Mouse (Mus musculus): ENCODE measurements at regions not wholly inside any gene's neighbourhood (a gene's known extent, or its start where the extent isn't known, plus 50 kb on each side); places are given as distances from the start of the nearest gene placed in this dataset.

DNA sequence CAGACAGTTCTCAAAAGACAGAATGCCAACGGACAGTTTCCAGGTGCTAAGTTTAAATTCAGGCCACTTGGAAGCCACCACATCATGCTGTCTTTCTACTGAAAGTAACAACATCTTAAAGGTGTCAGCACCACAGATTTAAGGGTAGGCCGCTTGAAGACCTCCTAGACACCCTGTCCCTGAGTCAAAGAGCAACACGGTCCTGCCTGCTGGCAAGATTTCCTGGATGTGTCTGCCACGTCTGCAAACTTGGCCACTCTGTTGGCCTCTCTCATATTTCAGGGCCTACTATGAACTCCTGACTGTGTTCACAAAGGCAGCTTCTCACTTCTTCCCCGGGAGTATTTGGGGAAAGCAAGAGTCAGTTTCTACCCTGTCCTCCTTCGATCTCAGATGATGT is 194.7 kb upstream of the Esrrg start:
- DNase-seq = no peak

DNA sequence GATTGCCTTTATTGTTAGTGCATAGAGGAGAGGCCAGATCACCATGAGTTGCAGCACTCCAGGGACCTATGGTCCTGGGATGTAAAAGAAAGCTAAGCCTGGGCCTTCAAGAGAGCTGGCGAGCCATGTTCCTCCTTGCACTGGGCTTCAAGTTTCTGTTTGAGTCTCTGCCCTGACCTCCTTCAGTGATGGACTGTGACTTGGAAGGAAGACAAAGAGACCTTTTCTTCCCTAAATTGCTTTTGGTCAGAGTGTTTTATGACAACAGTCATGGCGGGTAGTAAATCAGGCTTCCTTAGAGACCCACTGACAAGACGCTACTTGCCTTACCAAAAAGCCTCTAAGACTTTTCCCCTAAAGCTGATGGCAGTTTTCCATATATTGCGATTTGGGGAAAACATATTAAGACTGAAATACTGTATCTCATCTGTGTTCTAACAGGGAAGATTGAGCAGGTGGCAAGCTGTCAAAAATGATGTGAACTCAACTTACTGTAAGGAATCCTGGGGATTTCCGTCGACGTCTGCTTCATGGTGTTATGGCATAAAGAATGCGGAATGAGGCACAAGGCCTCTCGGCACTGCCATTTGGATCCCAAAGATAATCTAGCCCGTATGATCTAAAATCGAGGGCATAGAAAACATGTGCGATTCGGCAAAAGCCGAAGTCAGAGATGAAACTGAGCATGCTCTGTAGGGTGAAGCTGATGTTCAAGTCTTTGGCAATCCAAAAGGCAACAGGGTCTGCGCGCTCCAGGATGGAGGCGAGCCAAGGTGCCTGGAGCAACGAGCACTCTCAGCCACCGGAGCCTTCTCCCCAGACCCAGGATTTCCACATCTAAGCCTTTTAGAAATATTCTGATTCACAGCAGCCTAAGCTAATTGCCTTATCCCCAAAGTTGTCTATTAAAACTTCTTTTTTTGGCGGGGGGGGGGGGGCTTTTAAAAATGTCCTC is 190.1 kb upstream of the Esrrg start:
- DNase-seq = no peak

DNA sequence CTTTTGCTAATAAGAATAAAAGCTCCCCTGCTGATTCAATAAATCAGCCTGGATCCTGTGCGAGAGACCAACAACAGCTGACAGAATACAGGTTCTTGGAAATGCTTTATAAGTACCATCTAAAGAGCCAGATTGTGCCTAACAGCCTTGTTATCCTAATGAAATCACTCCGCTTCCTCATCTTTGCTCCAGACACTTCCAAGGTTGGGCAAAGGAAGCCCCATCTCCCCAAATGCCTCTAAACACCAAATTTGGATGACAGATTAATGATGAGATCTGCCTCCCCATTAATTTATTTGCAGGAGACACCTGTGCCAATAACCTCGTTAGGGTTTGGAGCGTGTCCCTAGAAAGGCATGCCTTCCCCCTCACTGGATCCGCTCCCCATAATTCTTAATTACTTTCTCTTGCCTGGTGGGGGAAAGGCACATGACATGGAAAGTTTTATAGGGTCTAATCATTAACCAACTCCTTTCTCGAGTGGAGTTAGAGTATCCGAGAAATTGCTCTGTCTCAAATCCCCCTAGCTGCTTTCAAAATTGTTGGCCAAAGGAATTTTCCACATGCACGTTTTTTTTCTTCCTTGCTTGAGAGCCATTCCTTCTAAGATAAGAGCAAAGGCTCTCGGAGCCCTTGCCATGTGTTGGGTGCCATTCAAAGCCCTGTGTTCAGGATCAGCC is 179.9 kb upstream of the Esrrg start:
- DNase-seq = no peak

DNA sequence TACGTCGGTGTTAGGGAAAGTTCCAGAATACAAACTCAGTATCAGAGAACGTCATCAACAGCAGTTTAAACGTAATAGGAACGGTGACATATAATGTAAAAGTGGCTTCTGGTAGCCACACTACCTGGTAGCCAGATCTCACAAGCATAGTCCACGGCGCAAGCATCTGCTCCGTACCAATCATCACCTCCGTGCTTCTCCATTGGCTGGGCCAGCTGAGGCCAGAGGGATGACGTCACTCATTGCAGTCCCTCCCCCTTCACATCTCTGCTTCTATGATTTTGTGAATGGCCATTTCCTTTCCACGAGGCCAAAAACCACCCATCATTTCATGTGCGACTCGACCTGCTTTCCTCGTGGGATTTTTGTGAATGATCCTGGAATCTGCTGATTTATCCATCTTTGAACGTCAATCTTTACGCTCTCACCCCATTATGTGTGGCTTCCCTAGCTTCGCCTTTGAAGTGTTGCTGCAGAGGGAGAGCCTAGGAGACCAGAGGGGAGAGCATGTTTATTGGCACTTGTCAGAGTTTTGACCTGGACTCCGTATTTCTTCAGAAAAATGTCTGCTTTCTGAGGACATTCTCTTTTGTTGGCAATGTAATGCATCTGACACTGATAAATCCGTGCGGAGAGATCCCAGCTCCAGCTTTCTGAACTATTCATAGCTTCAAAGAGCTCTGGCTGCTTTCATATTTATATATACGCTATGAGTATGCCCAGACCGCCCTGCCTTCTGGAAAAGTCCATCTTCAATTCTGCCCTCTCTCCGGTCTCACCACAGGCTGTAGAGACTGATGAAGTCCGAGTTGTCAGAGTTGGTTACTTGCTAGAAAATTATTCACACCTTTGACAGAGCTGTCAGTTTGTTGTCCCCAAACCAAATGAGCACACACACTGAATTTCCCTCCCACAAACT is 174.6 kb upstream of the Esrrg start:
- no peak for DNase-seq

DNA sequence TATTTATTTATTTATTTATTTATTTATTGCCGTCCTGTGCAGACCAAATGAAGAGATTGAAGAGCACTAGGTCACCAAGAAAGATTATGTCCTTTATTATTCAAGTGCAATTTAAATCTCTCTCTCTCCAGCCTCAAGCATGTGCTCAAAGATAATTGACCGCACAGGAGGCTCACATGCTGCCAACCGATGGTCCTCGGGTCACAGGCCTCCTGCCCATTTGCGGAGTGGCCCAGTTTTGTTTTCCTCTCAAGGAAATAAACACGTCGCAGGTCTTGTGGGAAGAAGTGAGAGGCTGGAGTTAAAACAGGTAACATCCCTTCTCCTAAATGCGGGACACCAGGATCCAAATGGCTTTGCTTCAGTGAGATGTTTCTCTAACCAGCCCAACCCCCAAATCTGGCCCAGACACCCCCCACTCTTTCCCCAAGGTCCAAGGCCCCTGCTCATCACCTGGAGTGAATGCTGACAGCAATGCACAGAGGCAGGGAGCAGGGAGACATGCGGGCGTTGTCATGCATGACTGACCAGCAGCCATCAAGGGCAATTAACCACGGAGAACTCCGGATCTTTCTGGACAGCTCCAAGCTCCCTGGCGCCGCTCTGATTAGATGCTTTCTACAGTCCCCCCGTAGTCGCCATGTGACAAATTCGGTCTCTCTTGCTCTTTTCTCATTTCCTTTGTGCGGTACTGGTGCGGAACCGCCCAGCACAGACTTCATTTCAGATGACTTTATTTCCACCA is 169.2 kb upstream of the Esrrg start:
- no peak for DNase-seq

DNA sequence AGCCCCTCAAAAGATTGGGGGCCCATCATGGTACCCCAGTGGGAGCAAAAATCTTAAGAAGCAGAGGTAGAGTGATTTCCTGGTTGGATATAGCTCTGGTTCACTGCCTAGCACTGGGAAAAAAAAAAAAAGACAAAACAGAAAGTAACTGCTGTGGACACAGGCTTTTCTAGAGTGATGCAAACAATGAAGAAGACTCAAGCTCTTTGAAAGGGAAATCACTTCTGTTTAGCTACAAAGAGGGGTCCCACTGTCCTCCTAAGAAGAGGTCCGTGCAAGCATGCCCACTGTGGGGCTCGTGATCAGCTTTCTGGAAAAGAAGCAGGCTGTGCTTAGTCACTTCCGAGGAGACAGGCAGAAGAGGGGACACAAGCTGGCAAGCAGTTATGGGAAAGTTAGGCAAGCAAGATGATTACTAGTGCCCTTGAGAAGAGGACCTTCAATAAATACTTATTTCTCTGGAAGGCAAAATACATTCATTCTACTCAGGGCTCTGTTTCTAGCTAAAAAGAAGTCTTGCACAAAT is 166.9 kb upstream of the Esrrg start:
- no peak for DNase-seq

- DNase-seq = no peak
Observed at GRCm38 (mm10) chr1:187446511-187446910, 162.1 kb upstream of the Esrrg start.

DNA sequence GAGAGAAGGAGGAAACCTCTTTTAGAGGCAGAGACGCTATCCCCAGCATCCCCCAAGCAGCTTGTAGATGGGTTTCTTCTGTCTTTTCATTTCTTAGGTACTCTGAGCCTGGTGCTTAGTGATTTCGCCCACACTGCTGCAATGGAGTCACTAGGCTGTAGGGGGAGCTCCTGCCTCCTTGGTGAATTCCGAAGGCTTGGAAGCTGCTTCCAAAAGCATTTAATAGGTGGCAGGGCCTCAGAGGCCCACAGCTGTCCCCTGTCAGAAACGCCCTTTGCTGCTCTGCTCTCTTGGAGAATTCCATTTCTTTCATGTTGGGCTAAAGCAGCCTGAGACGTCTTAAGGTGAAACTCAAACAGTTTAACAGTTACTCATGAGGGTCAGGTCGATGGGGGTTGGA is 160.4 kb upstream of the Esrrg start:
- DNase-seq = peak; percentile 77

- DNase-seq = no peak
Observed at GRCm38 (mm10) chr1:187450106-187450505, 158.5 kb upstream of the Esrrg start.

- DNase-seq = peak; percentile 50
Observed at GRCm38 (mm10) chr1:187452189-187452588, 156.4 kb upstream of the Esrrg start.

- no peak for DNase-seq
Observed at GRCm38 (mm10) chr1:187454431-187454830, 154.2 kb upstream of the Esrrg start.

GRCm38 (mm10) chr1:187484821-187485220 is 123.8 kb upstream of the Esrrg start:
- peak; percentile 1 for DNase-seq

GRCm38 (mm10) chr1:187487948-187488690 is 120.5 kb upstream of the Esrrg start:
- DNase-seq = no peak

DNA sequence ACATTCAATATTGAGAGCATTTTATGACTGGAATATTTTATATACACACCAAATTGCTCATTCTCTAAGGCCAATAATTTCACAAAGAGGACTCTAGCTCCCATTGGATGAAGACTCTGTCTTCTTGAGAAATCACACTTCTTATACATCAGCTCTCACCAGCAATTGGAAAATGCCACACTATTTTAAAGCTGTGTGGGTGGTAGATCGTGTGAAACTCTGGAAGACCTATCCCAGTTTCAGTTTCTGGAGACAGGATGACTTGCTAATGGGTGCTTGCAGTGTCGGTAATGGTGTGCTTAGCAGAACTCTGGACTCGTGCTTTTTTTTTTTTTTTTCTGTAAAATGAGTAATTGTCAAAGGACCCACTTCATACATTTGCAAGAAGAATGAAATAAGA is 119.1 kb upstream of the Esrrg start:
- DNase-seq = no peak

DNA sequence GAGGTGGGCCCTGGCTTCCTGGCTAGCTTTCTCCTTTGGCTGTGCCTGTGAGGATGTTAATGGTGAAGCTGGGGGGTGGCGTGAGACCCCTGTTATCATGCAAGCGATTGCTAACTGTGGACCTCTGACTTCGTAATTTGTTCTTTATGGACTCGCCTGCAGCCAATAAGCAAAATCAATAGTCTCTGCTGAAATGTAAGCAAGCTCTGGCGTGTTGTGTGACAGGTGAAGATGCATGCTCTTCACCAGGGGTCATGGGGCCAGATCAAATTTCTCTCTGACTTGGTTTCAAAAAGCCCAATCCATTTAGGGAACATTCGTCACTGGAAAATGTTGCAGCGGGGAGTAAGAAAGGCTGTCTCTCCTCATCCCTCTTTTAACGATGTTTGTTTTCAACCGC is 103.2 kb upstream of the Esrrg start:
- no peak for DNase-seq

DNA sequence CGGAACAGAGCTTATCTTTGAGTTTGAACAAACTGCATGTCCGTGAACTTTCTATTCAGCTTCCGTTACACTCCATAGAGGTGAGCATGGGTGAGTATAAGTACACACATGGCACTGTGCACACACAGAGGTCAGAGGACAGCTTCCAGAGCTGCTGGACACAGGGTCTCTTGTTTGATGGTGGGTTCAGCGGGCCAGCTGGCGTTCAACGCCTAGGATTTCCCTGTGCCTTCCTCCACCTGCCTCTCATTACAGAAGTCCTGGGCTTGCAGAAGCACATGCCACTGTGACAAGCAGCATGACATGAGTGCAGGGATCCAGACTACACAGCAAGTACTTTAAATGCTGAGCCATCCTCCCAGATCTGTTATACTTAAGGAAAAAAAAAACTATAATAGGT is 101.4 kb upstream of the Esrrg start:
- no peak for DNase-seq

DNA sequence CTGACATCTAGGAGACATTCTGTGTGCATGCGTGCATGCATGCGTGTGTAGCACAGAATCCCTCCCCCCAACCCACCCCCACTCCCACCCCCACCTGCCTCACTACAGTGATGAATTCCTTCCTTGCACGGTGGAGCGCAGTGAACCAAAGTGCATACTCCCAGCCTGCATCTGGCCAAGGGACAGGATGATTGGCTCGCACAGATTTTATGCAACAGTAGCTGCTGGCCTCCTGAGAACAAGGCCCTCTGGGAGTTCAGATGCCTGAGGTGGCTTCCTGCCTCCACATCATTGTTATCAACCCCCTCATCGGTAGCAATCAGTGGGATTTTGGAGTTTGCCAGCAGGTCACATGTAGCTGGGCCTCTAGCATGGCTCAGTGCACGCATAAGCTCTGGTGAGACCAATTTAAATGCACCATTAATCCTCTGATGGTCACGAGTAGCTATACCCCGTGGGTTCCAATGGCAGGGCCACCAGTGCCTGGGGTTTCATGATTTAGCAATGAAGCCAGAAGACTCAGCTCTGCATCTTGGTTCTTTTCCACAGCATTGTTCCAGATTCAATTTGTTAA is 77.2 kb upstream of the Esrrg start:
- no peak for DNase-seq

GRCm38 (mm10) chr1:187536263-187536662 is 72.3 kb upstream of the Esrrg start:
- no peak for DNase-seq

DNA sequence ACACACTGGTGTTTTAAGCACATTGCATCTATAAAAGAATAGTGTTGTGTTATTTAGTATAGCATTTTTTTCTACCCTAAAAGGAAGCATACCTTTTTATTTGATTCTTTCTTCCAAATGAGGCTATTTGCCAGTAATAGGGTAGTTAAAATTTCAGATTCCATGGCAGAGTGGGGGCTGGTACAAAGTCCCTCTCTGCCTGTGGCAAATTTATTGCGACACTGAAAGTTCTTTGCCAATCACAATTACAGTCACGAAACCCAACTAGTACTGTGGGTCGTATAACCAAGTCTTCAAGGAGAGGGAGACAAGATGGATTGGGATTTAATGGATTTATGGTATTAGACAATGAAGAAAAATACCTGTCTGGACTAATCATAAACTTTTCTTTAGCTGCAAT is 51.9 kb upstream of the Esrrg start:
- no peak for DNase-seq
